Mouse (Mus musculus) erythroblast, adult 5-6 weeks (primary cell): ENCODE results near the gene Slfn2. TPM values are rescaled to one million over a fixed set of nuclear protein-coding genes. Genes with fewer than 3 reads are reported as not detected.
"Not testable (repeated sequence)": the region's sequence is repeated elsewhere in the genome, so short reads cannot be mapped to it uniquely, and the experiment has no call there.

Experiments
- ATAC-seq: replicated peaks from 2 replicates; pipeline ENCODE4 v1.8.0; 2016; ENCODE audit warnings: moderate number of reproducible peaks, mild to moderate bottlenecking, moderate TSS enrichment, inconsistent platforms; ENCODE audit not compliant: poor library complexity, low FRiP score, severe bottlenecking
- total RNA-seq, 2 experiments: library from RNA; stranded (forward) in 1 of 2; stranded (reverse) in 1 of 2; fragments of 150-400 nt in 1 of 2; fragments of 200-764, 138-1000 nt in 1 of 2; gene quantifications; 2 replicates each; pipeline versions ENCODE4 v1.2.3 to v1.2.4; 2015 to 2017; ENCODE audit warnings: low replicate concordance in 2 of 2

The Slfn2 gene
- total RNA-seq (2015; ENCODE audit: low replicate concordance) (36.9 and 58.1 TPM in 2 replicates), total RNA-seq (2017; ENCODE audit: low replicate concordance) (71.9 and 73.6 TPM in 2 replicates)

DNA sequence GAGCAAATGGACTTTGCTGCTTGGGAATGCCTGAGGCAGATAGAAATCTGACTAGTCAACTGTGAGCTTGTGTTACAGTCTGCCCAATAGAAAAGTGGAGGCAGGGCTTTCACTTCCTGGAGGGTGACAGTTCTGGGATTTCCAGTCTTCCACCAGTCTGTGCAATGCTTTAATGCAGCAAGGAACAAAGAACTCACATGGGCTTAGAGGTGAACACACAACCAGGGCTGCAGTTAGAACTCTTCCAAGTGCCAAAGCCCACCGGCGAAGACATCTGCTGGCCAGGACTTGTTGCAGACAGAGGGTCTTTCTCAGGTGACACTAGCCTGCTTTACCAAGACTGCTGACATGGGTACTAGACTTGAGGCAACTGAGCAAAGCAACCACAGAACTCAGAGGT is at the start of gene Slfn2:
Gene Slfn2, plus strand, starts transcription at position 167 of the 400 bp plus-strand sequence.
- ATAC-seq, result no peak

DNA sequence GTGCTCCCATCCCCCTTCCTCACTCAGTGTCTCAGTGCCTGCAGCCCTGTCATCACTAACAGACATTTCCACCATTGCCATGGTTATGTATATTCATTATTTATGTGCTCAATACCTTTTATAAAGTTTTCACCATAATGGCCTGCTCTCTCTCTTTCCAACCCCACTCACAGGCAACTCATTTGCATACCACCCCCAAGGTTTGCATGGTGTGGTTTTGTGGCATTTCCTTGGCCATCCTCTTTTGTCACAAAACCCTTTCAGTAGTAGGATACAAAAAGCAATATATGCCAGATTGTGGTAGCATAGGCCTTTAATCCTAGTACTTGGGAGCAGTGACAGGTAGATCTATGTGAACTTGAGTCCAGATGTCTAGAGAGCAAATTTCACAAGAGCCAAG is 48.8 kb upstream of the Slfn2 start:
- no peak for ATAC-seq

DNA sequence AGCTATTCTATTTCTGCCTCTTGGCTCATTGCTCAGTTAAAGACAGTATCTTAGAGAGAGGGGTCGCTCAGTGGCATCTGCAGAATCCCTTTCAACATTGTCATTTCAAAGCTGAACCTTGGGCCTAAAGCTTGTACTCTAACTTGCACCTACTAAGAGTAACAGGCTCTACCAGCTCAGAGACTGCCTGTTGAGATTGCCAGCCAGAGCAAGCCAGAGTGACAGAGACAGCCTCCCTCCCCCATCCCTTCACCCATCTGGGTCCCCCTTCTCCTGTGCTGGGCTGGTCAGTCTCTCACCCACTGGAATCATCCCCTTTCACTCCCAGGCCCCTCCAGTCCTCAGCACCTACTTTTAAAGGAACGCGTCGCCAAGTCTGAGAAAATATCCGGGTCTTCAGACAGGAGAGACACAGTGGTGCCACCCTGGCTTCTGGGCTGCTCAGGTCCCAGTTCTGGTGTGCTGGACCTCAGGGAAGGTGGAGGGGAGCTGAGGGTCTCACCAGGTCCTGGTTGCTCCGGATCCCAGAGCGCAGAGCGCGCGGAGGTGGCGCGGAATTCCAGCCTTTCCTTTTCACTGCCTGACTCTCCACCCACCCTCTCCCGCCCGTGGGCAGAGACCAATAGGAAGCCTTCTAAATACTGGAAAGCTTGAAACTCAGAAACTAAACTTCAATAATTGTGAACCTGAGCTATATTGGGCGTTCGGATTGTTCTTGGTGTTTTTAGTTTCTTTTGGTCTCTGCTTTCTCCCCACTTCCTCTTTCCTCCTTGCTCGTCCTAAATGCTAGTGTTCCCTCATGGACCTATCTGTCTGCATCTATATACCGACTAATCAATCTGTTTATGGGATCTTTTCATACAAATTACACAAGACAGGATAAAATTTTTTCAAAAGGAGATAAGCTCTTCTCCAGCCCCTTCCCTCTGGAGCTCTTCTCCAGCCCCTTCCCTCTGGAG is 45.1 kb upstream of the Slfn2 start:
- ATAC-seq, result not testable (repeated sequence)

DNA sequence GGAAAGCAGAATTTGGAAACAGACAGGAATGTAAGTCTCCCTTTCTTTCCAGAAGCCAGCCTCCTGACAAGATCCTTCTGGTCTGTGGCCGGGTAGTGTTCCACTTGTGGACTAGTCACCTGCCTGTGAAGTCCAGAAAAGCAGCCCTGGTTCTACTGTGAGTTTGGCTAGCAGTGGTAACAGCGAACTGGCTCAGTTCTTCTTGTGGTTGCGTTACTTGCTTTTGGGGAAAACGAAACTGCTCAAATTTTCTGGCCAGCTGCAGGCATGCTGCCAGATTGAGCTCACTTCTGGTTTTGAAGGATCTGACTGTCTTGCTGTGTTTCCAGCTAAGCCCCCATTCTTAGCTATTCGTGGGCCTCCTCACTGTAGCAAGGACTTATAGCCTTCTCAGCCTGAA is 44.3 kb upstream of the Slfn2 start, which contains the start of gene Slfn8:
Gene Slfn8, minus strand, starts transcription at position 190 of the 400 bp plus-strand sequence.
- ATAC-seq, result no peak

DNA sequence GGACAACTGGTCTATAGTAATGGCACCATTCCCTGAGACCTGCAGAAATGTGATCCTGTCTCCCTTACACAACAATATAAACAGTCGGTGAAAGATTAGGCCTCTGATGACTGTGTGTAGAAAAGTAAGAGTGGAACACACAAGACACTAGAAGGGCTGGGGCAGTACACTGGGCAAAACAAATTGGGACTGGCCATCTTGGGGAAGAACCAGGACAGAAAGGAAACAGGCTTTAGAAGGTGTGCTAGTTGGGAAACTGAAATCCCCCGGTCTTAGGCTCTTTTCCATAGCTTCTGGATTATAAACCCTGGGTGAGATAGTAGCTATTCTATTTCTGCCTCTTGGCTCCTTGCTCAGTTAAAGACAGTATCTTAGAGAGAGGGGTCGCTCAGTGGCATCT is 26.2 kb upstream of the Slfn2 start:
- not testable (repeated sequence) for ATAC-seq

DNA sequence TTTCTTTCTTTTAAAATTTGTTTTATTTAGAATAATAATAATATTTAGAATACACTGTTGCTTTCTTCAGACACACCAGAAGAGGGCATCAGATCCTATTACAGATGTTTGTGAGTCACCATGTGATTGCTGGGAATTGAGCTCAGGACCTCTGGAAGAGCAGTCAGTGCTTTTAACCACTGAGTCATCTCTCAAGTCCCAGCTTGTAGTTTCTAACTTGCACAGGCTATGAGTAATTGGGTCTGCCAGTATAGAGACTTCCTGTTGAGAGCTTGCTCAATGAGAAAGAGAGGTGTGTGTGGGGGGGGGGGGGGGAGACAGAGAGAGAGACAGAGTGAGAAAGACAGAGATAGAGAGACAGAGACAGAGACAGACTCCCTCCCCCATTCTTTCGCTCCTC is 25.8 kb upstream of the Slfn2 start:
- no peak for ATAC-seq

DNA sequence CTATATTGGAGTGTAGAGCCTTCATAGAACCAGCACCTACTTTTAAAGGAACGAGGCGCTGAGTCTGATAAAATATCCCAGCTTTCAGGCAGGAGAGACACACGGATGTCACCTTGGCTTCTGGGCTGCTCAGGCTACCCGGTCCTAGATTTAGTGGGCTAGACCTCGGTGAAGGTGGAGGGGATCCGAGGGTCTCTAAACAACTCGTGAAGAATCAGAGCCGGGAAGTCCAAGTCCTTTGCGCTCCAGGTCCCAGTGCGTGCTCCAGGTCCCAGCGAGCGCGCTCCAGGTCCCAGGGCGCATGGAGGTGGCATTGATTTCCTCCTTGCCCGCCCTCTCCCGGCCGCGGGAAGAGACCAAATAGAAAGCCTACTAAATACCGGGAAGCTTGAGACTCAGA is 25.1 kb upstream of the Slfn2 start:
- no peak for ATAC-seq

DNA sequence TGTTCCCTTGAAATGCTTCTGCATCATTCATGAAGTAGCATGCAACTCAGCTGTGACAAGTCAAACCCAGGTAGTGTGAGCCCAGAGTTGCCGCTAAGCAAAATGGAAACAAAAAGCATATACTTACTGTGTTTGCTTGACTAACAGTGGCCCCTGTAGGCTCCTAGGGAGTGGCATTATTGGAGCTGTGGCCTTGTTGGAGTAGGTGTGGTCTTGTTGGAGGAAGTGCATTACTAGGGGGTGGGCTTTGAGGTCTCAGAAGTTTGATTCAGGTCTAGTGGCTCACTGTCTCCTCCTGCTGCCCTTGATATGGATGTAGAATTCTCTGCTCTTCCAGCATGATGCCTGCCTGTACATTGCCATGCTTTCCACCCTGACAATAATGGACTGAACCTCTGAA is 24.6 kb upstream of the Slfn2 start:
- no peak for ATAC-seq

DNA sequence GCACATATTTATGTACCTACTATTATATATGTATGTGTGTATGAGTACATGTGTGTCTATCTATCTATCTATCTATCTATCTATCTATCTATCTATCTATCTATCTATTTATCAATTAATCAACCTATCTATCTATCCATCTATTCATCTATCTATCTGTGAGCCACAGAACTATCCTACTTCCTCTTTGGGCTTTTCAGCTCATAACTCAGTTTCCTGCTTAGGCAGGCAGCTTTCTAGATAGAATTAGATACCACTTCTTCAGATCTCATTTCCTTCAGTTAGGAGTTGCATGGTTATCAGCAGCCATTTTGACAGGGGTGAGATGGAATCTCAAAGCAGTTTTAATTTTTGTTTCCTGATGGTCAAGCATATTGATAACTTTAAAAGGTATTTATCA is 23.9 kb upstream of the Slfn2 start:
- ATAC-seq, result no peak

DNA sequence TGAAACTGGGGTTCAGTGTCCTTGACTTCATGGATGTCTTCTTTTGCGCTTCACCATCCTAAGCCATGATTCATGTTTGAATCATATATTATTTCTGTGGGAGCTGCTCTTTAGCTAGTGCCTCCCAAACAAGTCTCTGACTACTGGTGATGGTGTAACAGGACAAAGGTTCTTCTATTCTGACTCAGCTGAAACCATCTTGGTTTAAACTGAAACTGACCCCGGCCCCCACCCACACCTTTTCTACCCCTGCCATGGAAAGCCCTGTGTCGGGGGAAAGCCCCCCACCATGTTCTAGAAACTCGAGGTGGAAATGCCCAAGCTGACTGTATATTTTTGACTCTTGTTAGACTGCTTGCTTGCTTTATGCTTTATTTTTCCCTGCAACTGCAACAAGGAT is 21.0 kb upstream of the Slfn2 start:
- ATAC-seq, result no peak

DNA sequence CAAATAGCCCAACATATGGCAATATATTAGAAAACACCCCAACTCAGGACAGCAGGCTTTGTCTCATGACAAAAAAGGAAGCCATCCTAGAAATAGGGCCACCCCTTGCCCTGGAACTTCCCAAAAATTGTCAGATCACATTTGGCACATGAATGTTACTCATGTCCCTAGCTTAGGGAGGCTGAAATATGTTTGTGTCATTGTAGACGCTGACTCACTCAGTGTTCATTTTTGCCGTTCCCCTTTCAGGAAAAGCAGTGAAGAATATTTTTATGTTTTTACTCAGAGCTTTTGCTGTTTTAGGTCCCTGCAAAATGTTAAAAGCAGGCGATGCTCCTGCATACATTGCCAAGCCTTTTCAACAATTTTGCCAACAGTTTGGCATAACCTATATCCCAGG is 19.3 kb upstream of the Slfn2 start:
- ATAC-seq, result no peak

DNA sequence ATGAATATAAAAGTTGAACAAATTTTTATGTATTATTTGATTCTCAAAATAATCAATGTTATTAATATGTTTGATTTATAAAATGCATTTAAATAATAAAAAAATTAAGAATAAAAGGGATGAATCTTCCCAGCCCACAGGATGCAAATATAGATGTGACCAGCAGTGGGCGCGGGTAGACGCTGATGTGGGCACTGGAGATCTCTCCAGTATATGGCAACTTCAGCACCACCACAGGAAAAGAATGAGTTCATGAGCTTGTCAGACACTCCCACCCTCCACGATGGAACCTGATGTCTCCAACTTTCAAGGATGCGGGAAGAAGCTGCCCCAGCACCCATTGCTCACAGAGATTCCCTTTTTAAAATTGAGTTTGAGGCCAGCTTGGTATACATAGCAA is 7.0 kb upstream of the Slfn2 start:
- peak; percentile 87 for ATAC-seq

DNA sequence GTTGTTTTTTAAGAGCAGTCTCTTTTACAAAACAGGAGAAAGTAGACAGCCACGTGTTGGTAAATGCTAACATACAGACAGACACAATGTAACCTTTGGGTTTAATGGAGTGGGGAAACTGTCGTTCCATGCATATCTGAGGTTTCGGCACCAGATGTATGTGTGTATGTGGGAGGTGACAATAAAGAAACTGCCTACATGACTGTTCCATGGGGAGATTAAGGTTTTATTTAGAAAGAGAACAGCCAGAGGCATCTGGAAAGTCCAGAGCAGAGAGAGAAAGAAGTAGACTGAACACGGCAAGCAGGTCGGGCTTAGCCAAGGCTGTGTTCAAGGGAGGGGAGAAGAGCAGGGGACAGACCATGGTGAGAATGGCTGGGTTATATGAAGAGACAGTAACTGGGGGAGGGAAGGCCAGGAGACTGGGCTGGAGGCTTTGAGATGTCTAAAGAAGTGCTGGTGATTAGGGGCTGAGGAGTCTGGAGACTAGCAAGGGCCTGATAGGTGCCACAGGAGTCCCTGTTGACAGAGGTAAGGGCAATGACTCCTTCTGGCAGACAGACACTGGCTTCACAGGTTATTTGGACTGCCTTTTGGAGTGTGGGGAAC is 4.4 kb upstream of the Slfn2 start:
- ATAC-seq, result no peak

DNA sequence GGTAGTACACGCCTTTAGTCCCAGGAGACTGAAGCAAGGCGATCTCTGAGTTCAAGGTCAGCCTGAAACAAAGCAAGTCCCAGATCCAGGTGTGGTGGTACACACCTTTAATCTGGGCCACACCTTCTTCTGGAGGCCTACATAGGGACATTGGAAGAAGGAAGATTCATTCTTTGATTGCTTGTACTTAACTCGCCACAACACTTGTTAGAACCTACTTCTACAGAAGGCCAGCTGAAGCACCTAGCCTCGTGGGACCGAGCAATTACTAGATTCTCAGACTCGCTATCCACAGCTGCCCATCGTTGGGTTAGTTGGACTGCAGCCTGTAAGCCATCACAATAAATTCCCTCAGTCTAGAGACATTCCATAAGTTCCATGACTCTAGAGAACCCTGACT is 3.1 kb upstream of the Slfn2 start:
- no peak for ATAC-seq

DNA sequence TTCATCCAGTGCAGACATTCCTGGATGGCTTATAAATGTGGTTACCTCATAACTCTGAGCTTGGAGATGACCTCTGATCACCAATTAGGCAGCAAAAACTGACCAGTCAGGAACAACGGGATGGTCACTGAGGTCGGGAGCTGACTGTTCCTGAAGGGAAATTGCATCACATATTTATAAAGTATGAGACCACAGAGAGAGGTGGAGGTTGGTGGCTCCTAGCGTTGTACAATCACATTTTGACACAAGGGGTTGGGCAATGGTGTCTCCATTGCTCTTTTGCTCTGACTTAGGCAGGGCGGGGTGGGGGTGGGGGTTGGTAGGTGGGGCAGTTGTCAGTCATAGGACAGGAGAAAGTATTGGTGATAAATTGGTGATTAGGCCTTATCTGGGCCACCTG is 1.8 kb upstream of the Slfn2 start:
- ATAC-seq, result no peak

DNA sequence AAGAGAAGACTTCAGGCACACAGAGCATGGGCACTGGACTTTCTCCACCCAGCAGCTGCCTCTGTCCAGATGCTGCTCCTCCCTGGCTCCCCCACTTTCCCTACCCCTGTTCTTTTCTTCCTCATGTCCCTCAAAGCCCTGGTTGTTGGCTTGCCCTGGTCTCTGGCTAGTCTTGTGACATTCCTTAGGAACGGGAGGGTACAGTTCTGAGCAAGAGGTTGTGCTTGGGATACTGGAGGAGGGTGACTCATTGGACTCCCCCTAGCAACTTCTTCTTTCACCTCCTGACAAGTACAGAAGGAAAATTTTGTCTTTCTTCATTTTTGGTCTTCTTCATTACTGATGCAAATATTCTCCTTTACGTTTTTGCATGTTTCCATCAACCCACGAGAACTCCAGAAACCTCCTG is 967 bp upstream of the Slfn2 start:
- ATAC-seq, result no peak

DNA sequence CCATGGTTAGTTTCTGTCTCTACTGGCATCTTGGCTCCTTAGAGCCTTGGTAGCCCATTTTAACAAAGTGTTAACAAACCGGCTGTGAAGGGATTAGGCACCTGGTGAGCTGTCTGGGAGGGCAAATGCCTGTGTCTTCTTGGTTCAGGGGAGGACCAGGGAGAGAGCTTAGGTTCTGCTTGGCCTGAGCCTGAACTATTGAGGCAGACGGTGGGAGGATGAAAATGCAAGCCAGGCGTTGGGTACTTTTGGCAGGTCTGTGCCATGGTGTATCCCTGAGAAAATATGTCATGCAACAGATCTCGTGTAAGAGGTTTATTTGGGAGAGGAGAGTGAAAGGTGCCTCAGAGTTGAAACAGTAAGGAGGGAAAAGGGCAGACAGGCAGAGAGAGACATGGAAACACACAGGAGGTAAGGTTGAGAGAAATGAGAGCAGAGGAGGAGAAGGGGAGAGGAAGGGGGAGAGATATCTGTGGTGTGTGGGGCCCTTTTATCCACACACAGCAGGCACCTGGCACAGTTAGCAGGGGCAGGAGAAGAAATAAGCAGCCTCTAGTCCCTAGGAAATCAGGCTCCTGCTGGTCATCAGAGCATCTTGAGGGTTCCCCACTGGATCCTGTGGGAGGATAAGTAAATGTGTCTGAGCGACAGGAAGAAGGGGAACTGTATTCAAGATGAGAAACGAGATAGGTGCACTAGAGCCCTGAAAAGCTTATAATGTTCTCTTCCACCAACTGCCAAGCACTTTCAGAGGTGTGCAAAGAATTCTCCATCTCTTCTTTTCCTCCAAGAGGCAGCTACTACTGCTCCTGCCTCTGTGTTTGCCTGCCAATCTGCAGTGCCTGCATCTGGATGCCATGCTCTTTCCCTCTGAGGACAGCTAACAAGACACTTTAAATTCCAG is 781 bp downstream of the Slfn2 start:
- ATAC-seq, result 0 out of 2 replicates have a peak, but pooled peaks have one; percentile 24

DNA sequence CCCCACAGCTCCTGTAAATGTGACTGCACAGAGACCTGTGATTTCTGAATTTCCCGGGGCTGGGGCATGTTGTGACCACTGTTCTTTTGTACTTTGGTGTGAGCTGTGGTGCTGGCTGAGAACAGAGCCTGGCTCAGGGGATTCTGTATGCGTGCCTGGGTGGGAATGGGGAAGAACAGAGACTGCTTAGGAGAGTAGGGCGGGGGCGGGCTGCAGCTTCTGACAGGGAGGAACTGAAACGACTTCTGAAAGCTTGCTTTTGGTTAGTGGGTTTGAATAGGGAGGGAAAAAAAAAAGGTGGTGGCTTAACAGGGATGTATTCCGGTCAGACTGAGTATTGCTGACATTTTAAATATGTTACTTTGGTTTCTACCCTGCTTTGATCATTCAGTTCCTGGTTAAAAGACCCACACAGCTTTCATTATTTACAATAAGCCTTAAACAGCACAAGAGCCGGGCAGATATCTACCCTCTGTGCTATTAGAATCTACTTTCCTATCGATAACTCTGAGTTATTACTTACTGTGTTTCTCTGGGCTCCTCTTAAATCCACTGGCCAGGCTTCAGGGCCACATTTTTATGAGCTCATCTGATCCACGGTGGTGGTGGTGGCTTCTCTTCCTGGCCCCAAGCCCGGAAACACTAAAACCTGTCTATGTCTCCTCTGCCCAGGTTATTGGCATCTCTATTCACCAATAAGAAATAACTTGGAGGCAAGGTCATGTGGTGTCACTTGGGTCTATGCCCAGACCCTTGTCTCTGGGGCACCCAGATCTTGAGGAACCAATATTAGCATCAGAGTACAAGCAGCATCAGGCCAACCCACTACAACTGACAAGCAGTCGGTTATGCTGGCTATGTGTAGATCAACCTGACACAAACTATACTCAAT is 2.0 kb downstream of the Slfn2 start:
- peak; percentile 59; the same call in 1 of the 2 replicates for ATAC-seq
